Mouse (Mus musculus): ENCODE data around the gene Iqschfp. TPM values are rescaled to one million over a fixed set of nuclear protein-coding genes. Genes with fewer than 3 reads are reported as not detected.

Iqschfp gene
- total RNA-seq, 2 experiments from 2014 or later = 9.0 to 14.8 TPM

GRCm38 (mm10) chr3:67947000-67947399 is 55.0 kb downstream of the Iqschfp start:
- no peak for DNase-seq (ENCODE audit: low spot score in 2 of 2)
- intact Hi-C loops (cut with DNase I) = no loop called here

DNA sequence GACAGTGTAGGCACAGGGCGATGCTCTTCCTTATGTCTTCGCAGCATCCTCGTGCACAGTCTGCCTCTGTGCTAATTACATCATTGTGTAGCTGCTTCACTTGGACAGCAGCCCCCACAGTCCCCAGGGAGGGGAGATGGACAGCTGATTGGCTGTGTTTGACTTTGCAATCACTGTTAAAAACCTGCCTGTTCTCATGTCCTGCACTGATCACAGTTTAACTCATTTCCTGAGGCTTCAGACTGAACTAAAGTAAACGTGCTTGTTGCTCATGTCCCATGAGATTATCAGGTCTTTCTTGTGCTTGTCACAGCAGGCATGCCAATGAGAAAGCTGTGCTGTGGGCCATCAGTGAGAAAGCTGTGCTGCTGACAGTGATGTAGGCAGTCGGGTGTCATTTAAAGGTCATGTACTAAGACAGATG is 60.5 kb downstream of the Iqschfp start:
- no peak for DNase-seq (ENCODE audit: low spot score in 2 of 2)
- intact Hi-C loops (cut with DNase I) = no loop called here

DNA sequence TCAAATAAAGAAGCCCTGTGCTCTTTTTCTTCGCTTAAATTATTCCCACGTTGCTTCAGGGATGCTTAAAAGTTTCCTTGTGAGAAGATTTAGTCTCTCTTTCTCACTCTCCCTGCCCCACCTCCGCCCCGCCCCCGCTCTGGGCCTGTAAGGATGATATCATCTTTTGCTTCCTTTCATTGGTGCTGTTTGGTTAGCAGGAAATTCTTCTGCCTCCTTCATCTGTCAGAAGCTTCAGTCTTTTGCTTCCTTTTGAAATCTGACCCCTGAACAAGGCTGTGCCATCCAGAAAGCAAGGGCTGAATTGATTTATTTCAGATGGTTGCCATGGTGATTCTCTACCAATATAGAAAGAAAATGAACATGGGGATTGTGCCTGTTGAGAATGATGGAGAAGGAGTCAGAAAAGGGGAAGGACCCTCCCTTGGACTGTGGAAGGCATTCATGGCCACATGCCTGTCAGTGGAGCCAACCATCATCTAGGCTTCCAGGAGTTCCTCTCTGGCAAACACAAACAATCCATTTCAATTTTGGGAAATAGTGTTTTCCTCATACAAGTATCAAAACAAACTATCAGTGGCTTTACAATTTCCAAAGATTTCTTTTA is 62.5 kb downstream of the Iqschfp start:
- peak; percentile 57 to 87 for DNase-seq (ENCODE audit: low spot score in 2 of 2)
- intact Hi-C loops (cut with DNase I) = no loop called here

GRCm38 (mm10) chr3:67959672-67960071 is 67.6 kb downstream of the Iqschfp start:
- no peak for DNase-seq (ENCODE audit: low spot score in 2 of 2)

DNA sequence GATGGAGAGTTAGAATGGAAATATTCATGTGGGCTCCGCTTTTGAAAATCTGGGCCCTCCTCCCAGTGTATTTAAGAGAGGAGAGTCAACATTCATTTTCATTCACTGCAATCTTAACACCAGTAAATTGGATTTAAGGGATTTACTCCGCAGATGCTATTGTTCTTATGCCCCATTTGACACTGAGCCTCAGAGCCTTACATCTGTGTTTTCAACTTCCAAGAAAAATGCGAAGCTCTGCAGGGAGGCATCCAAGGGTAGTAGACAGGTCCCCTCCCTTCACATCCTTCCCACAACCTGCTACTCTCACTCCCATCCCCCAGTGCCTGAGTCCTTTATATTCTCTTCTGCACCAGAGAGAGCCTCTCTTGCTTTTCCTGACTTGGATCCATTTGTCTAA is 68.1 kb downstream of the Iqschfp start:
- intact Hi-C loops (cut with DNase I) = no loop called here
- DNase-seq (ENCODE audit: low spot score in 2 of 2) = no peak

More at GRCm38 (mm10) chr3:67959672-67960071, 67.6 kb downstream of the Iqschfp start:
- intact Hi-C loops (cut with DNase I) = no loop called here

DNA sequence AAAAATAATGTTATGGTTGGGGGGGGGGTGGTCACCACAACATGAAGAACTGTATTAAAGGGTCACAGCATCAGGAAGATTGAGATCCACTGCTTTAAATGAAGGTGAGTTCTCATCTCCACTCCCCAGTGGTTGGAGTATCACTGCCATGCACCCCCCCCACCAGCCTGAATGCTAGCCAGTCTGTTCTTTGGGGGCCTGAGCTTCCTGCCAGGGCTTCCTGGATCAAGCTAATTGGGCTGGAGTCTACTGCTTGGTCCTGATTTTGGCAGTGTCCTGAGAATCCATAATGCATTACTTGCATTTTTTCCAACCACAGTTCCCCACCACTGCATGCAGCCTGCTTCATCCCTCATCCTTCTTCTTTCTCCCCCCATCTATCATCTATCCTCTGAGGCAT is 68.7 kb downstream of the Iqschfp start:
- intact Hi-C loops (cut with DNase I) = no loop called here
- no peak for DNase-seq (ENCODE audit: low spot score in 2 of 2)

DNA sequence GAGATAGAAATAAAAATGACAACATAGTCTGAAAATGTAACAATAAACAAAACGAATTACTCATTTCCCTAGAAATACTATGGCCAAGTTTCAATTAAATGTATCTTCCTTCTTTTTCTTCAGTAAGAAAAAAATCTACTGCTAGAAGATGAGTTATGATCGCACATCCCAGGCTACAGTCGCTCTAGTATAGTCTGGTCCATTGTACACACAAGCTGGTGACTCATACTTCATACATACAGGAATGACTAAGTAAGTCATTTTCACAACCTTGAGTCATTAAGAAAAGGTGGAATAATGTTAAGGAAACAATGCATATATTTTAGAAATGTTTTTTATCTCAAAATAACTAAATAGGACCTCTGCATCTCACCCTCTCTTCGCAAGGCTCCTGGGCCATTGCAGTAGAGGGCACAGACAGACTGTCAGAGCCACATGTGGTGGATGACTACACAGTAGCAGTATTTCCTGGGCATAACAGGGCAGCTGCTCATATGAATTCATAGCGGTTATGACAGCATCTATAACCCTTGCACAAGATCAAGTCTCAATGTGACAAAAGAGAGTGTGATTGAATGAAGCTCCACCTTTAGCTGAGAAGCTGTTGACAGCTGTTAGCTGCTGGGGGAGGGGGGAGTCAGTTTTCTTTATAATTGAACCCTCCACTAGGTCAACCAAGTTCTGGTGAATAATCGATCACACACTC is 70.1 kb downstream of the Iqschfp start:
- DNase-seq (ENCODE audit: low spot score in 2 of 2) = no peak
- intact Hi-C loops (cut with DNase I) = no loop called here

DNA sequence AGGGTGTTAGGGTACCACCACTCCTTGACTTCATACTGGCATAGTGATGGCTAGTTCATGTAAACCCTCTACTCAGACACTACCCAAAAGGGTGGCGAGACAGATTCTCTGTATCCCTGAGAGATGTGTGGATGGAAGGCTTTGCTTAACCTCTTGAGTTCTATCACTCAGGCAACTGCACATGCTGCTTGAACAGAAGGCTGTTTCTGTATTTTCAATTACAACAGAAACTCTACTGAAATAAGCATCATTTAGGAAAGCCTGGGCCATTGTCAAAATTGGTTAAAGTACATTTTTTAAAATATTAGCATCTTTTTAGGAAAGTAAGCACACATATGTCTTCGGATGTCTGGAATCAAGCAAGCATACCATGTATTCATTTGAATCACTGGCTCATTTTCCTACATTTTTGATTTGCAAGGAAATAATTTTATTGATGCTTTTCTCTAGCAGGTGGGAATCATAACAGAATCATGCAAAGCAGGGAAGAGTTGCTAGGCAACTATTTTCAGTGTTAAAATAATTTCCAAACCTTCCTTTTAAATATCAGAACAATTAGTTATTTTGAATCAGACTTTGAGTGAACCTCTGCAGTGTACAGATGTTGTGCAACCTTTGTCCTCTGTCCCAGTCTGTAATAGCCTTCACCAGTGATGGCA is 82.4 kb downstream of the Iqschfp start:
- DNase-seq (ENCODE audit: low spot score in 2 of 2) = no peak
- intact Hi-C loops (cut with DNase I) = no loop called here

DNA sequence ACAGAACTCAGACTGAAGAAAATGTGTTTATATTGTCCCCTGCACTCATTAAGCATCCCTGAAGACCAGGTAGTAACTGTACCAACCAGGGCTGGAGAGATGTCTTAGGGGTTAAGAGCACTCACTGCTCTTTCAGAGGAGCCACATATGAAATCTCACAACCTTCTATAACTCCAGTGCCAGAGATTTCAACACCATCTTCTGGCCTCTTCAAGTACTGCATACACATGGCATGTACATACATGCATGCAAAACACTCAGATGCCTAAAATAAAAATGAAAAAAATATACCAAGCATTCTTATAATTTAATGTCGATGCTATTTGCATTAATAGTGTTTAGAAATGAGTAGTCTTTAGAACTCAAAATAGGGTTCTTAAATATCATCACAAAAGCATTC is 88.0 kb downstream of the Iqschfp start:
- intact Hi-C loops (cut with DNase I) = no loop called here

DNA sequence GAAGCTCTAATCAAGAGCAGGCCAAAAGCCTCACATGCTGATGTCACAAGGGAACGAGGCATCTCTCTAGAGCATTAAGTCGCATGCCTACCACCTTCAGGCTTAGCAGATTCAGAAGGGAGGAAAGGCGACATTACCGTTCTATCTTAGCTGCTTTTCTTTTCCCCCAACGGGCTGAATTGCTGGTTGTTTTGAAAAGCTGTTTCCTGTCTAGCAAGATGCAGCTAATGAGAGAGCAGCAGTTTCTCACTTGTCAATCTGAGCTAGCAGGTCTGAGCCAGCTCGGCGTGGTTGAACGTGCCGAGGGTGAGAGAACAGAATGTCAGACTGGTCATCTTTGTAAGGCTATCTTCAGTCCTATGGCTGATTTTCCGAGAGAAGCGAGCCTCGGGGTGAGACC is 91.3 kb downstream of the Iqschfp start:
- peak; percentile 19 to 25 for DNase-seq (ENCODE audit: low spot score in 2 of 2)
- intact Hi-C loops (cut with DNase I) = no loop called here

More for the DNA sequence above, 88.0 kb downstream of the Iqschfp start:
- DNase-seq (ENCODE audit: low spot score in 2 of 2) = no peak

GRCm38 (mm10) chr3:68002415-68002814 is 110.4 kb downstream of the Iqschfp start:
- intact Hi-C loops (cut with DNase I) = no loop called here
- peak in 1 of 2 experiments; percentile 19 for DNase-seq (ENCODE audit: low spot score in 2 of 2)

DNA sequence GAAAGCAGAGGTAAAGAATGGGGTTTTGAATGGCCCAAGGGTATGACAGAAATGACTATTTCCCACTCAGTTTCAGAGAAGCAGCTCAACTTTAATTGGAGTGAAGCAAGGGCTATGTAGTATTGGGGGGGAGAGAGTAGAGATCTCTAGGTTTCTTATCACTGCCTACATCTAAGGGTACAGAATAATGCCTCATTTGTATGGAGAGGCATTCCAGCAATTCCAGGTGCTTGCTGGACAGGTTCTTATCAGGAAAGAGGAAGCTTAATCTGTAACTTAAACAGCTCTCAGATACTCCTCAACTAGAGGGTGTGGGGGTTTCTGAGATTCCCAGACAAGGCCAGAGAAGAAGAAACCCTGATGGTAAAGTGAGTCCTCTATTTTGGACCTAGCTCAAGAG is 120.3 kb downstream of the Iqschfp start:
- intact Hi-C loops (cut with DNase I) = no loop called here

DNA sequence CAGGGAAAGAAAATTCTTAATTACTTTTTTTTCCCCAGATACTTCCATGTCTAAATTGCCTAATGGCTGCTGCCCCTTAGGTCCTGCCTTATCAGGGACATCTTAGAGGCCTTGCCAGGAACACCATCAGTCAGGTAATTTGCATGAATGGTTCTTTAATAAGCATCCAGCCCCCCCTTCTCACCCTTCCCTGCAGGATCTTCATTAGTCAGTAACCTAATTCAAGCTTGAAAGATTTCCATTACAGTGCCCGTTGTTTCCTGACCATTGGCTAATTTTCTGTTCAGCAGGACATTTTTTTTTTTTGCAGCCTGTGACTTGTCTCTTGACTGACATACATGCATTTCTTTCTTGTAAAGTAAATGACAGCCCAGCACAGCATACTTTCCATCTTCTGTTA is 123.8 kb downstream of the Iqschfp start:
- DNase-seq (ENCODE audit: low spot score in 2 of 2) = no peak
- intact Hi-C loops (cut with DNase I) = no loop called here

More for the DNA sequence above, 120.3 kb downstream of the Iqschfp start:
- DNase-seq (ENCODE audit: low spot score in 2 of 2) = no peak

- DNase-seq (ENCODE audit: low spot score in 2 of 2) = no peak
- intact Hi-C loops (cut with DNase I) = no loop called here
Measured at GRCm38 (mm10) chr3:68019401-68019800, 127.4 kb downstream of the Iqschfp start.

DNA sequence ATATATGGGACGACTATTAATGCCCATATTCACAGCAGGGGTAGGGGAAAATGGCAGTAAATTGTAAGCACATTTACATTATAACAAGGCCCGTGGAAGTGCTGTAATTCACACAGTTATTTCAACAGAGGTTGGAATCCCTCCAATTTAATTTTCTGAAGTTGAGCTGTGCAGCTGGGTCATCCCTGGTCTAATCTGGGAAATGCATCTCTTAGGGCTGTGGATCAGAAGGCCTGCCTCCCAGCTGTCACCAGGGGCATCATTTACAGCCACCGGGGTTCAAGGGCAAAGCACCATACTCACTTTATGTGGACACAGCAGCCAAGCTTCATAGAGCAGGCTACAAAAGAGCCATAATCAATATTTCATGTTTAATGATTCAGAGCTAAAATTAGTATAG is 144.1 kb downstream of the Iqschfp start:
- DNase-seq (ENCODE audit: low spot score in 2 of 2) = no peak
- intact Hi-C loops (cut with DNase I) = no loop called here

DNA sequence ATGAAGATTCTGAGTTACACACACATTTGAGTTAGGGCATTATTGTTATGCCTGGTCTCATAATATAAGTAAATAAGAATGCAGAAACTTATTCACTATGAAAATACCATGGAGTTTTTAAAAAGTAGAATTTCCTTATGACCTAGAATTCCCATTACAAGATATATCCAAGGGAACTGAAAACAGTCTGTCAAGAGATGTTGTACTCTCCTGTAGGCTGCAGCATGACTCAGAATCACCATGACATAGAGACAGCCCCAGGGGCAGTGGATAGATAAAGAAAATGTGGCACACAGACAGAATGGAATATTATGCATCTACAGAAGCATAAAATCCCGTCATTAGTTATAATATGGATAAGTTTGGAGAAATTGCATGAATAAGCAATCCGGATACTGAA is 150.9 kb downstream of the Iqschfp start:
- no peak for DNase-seq (ENCODE audit: low spot score in 2 of 2)
- intact Hi-C loops (cut with DNase I) = loop anchor here (5.0 kb wide), 1 partner anchor 151 kb away; the partner anchor contains the start of genes Iqcj and Iqschfp

DNA sequence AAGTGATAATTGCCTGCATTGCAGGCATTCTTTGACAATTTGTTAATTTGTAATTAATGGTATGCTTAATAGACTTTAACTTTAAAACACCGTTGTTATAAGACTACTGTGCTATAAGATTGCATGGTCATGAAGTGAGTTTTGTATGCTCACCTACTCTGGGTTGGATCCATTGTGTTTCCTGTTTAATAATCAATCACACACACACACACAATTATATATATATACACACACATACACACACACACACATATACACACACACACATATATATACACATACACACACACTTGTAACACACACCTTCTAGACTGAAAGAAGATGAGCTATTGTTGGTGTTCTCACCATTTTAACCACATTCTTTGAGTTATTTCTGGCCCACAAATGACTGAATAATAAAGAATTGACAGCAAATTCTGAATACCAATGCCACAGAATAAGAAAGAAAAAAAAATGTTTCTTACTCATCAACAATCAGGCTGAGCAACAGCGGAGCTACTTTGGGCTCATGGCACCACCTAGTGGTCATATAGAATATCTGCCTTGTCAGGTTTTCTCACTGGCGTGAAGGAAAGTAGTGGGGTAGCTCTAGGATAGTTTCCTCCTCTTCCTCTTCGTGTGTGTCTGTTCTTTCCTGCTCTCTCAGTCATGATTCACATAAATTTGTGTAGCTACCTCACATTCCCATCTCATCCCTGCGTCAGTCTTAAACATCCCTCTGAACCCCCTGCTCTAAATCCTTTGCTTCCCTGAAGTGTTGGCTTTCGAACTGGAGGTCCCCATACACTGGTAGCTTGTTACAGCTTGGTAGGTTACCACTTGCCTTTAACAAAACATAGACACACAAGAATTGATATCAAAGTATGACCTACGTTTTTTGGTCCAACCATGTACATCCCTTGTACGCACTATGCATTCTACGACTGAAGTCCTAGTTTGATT is 153.7 kb downstream of the Iqschfp start:
- intact Hi-C loops (cut with DNase I) = loop anchor here (1.0 to 5.0 kb wide), 2 partner anchors 421 to 528 kb away; partner anchors contain the start of gene Rarres1
- peak; percentile 57 to 76 for DNase-seq (ENCODE audit: low spot score in 2 of 2)

DNA sequence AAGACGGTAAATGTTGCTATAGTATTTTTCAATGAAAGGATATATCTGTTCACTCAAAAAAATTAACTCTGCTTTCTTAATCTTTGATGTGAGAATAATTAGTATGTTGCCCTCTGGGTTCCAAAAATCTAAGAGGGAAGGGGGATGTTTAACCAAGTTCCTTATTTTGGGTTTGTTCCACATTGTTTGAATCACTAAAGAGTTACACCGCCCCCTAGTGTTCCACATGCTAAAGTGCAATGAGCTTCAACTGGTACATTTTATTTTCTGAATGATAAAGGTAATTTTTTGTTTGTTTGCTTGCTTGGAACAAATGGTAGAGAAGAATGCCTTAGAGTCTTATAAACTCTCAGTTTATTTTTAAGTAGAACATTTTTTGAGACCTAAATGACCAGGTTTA is 161.5 kb downstream of the Iqschfp start:
- peak in 1 of 2 experiments; percentile 56 for DNase-seq (ENCODE audit: low spot score in 2 of 2)
- intact Hi-C loops (cut with DNase I) = loop anchor here (5.0 kb wide), 1 partner anchor 899 kb away; no protein-coding TSS in a partner anchor

- DNase-seq (ENCODE audit: low spot score in 2 of 2) = peak in 1 of 2 experiments; percentile 78
- intact Hi-C loops (cut with DNase I) = loop anchor here (5.0 kb wide), 1 partner anchor 637 kb away; the partner anchor contains the start of gene Il12a
Measured at GRCm38 (mm10) chr3:68055071-68055470, 163.0 kb downstream of the Iqschfp start.
